Mouse (Mus musculus) cerebellum, adult 18-20 months (tissue): ENCODE results near the gene Ccdc160.
A peak's percentile ranks its signal among the peaks of the same experiment; 100 is the strongest.

Experiments
- DNase-seq, 2 experiments: peaks; one replicate each; pipeline ENCODE4 v3.0.0; 2021

Gene Ccdc160

GRCm38 (mm10) chrX:52790980-52791593, at the start of gene Ccdc160:
Ccdc160 (plus strand) TSS chrX:52791200.
- DNase-seq, result peak; percentile 60 to 66

- DNase-seq, result no peak
Measured at GRCm38 (mm10) chrX:52743781-52744180, 47.2 kb upstream of the Ccdc160 start.

- no peak for DNase-seq
Measured at GRCm38 (mm10) chrX:52744201-52745051, 46.6 kb upstream of the Ccdc160 start.

- no peak for DNase-seq
Measured at GRCm38 (mm10) chrX:52745462-52745861, 45.5 kb upstream of the Ccdc160 start.

- DNase-seq, result no peak
Measured at GRCm38 (mm10) chrX:52745917-52746316, 45.1 kb upstream of the Ccdc160 start.

- DNase-seq, result no peak
Measured at GRCm38 (mm10) chrX:52746849-52747248, 44.2 kb upstream of the Ccdc160 start.

GRCm38 (mm10) chrX:52753491-52754085, 37.4 kb upstream of the Ccdc160 start:
- no peak for DNase-seq

- no peak for DNase-seq
Measured at GRCm38 (mm10) chrX:52757164-52757563, 33.8 kb upstream of the Ccdc160 start.

GRCm38 (mm10) chrX:52759232-52759631, 31.8 kb upstream of the Ccdc160 start:
- no peak for DNase-seq

GRCm38 (mm10) chrX:52760191-52760945, 30.6 kb upstream of the Ccdc160 start:
- DNase-seq, result no peak

- DNase-seq, result no peak
Measured at GRCm38 (mm10) chrX:52762221-52762620, 28.8 kb upstream of the Ccdc160 start.

- peak in 1 of 2 experiments; percentile 13 for DNase-seq
Measured at GRCm38 (mm10) chrX:52775973-52776372, 15.0 kb upstream of the Ccdc160 start.

GRCm38 (mm10) chrX:52777671-52778070, 13.3 kb upstream of the Ccdc160 start:
- no peak for DNase-seq

GRCm38 (mm10) chrX:52783898-52784297, 7.1 kb upstream of the Ccdc160 start:
- no peak for DNase-seq

- no peak for DNase-seq
Measured at GRCm38 (mm10) chrX:52791944-52792719, 1.1 kb downstream of the Ccdc160 start.

- no peak for DNase-seq
Measured at GRCm38 (mm10) chrX:52792861-52793260, 1.9 kb downstream of the Ccdc160 start.

GRCm38 (mm10) chrX:52795816-52796215, 4.8 kb downstream of the Ccdc160 start:
- DNase-seq, result no peak

GRCm38 (mm10) chrX:52797031-52797625, 6.1 kb downstream of the Ccdc160 start:
- DNase-seq, result no peak

- DNase-seq, result no peak
Measured at GRCm38 (mm10) chrX:52798255-52798654, 7.3 kb downstream of the Ccdc160 start.

GRCm38 (mm10) chrX:52799566-52799965, 8.6 kb downstream of the Ccdc160 start:
- no peak for DNase-seq

- DNase-seq, result no peak
Measured at GRCm38 (mm10) chrX:52819338-52819737, 28.3 kb downstream of the Ccdc160 start.
